Comparison of ENCODE assay signal across 9 mouse cellular contexts in the genomic region with DNA sequence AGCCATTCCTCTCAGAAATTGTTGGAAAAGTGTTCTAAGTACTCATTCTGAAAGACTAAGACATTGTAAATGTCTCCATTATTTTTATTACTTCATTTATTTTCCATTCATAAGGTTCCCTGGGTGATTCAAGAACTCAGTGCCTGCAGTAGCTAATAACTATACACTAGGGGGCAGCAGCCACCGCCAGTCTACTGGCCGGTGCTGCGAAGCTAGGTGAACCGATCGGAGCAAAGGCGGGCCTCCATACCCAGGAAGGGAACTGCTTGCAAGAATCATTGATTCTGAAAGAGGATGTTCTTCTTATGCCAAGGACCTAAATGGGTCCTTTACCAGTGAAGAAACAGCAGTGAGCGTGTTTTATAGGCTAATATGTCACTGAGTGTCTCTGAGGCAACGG. TPM values are rescaled to one million over a fixed set of nuclear protein-coding genes. Genes with fewer than 3 reads are reported as not detected.
A peak's percentile ranks its signal among the peaks of the same experiment; 100 is the strongest.
DNase-seq lines count a peak whose midpoint lies in the region; ATAC-seq and TF ChIP-seq lines count a peak whose summit lies in the region.
"Had no signal": no experiment of that assay in that cellular context is flagged by ENCODE, and none has a peak within 500 bp of the region (broad histone marks: within the 10 kb centered on the region; RNA-seq: fewer than 3 reads in every experiment).

No protein-coding gene starts in this region.

- H3K9ac ChIP-seq in kidney, embryonic 15.5 days: no peak overlapping the region
- no peak overlapping the region for H3K9ac ChIP-seq in liver, embryonic 13.5 days
- no peak overlapping the region for H3K9ac ChIP-seq in neural tube, embryonic 13.5 days
- H3K9ac ChIP-seq: embryonic facial prominence, embryonic 15.5 days had no signal

- H3K27me3 ChIP-seq in C2C12 (ENCODE audit: control insufficient read depth, insufficient read depth, insufficient read length): no peaks in the 10 kb centered on the region
- no peaks in the 10 kb centered on the region for H3K27me3 ChIP-seq in embryonic facial prominence, embryonic 10.5 days (replicated peaks; ENCODE audit: low read depth, poor library complexity, severe bottlenecking)
- peaks cover 5% of the 10 kb centered on the region; the same call in 1 of the 2 replicates for H3K27me3 ChIP-seq in kidney, embryonic 15.5 days
- H3K27me3 ChIP-seq in liver, embryonic 13.5 days: 0 out of 2 replicates have a peak, but pooled peaks cover 3% of the 10 kb centered on the region
- no peaks in the 10 kb centered on the region for H3K27me3 ChIP-seq in neural tube, embryonic 13.5 days
- H3K27me3 ChIP-seq: embryonic facial prominence, embryonic 15.5 days had no signal

- TF ChIP-seq CTCF in C2C12 (IDR thresholded peaks at IDR 0.05; ENCODE audit: control insufficient read depth, insufficient read depth, insufficient read length): peak; percentile 42

- H3K4me1 ChIP-seq in embryonic facial prominence, embryonic 10.5 days: peaks cover 13% of the 10 kb centered on the region
- H3K4me1 ChIP-seq in kidney, embryonic 15.5 days: 0 out of 2 replicates have a peak, but pooled peaks cover 7% of the 10 kb centered on the region
- no peaks in the 10 kb centered on the region for H3K4me1 ChIP-seq in liver, embryonic 13.5 days (replicated peaks)
- no peaks in the 10 kb centered on the region for H3K4me1 ChIP-seq in neural tube, embryonic 13.5 days (replicated peaks)
- H3K4me1 ChIP-seq: embryonic facial prominence, embryonic 15.5 days had no signal

- H3ac ChIP-seq in C2C12 (ENCODE audit: control insufficient read depth, insufficient read length, low read depth): no peak overlapping the region

- no peak overlapping the region for H3K4me3 ChIP-seq in C2C12 (ENCODE audit: insufficient read depth, poor library complexity, severe bottlenecking)
- no peak overlapping the region for H3K4me3 ChIP-seq in embryonic facial prominence, embryonic 10.5 days
- H3K4me3 ChIP-seq in kidney, embryonic 15.5 days (replicated peaks): no peak overlapping the region
- H3K4me3 ChIP-seq in liver, embryonic 13.5 days (replicated peaks): no peak overlapping the region
- no peak overlapping the region for H3K4me3 ChIP-seq in neural tube, embryonic 13.5 days
- H3K4me3 ChIP-seq: embryonic facial prominence, embryonic 15.5 days had no signal

- H3K79me2 ChIP-seq in C2C12 (ENCODE audit: control insufficient read depth, insufficient read depth): no peaks in the 10 kb centered on the region

- H3K27ac ChIP-seq in embryonic facial prominence, embryonic 10.5 days (replicated peaks): no peak overlapping the region
- no peak overlapping the region for H3K27ac ChIP-seq in kidney, embryonic 15.5 days
- no peak overlapping the region for H3K27ac ChIP-seq in liver, embryonic 13.5 days
- no peak overlapping the region for H3K27ac ChIP-seq in neural tube, embryonic 13.5 days (replicated peaks)
- H3K27ac ChIP-seq: embryonic facial prominence, embryonic 15.5 days had no signal

- H3K79me3 ChIP-seq in C2C12 (ENCODE audit: low read depth): no peaks in the 10 kb centered on the region

- H3K4me2 ChIP-seq in kidney, embryonic 15.5 days: peak overlapping the region; percentile 20; the same call in 1 of the 2 replicates
- H3K4me2 ChIP-seq in liver, embryonic 13.5 days: no peak overlapping the region
- H3K4me2 ChIP-seq in neural tube, embryonic 13.5 days: no peak overlapping the region
- H3K4me2 ChIP-seq: embryonic facial prominence, embryonic 15.5 days had no signal

- no peaks in the 10 kb centered on the region for H3K36me3 ChIP-seq in C2C12 (ENCODE audit: control insufficient read depth, insufficient read depth)
- H3K36me3 ChIP-seq in embryonic facial prominence, embryonic 10.5 days (replicated peaks): no peaks in the 10 kb centered on the region
- H3K36me3 ChIP-seq in kidney, embryonic 15.5 days: 0 out of 2 replicates have a peak, but pooled peaks cover 7% of the 10 kb centered on the region
- H3K36me3 ChIP-seq in liver, embryonic 13.5 days: no peaks in the 10 kb centered on the region
- H3K36me3 ChIP-seq in neural tube, embryonic 13.5 days: no peaks in the 10 kb centered on the region
- H3K36me3 ChIP-seq: embryonic facial prominence, embryonic 15.5 days had no signal

- DNase-seq in adrenal gland, postnatal 10 days: peak; percentile 80
- DNase-seq in embryonic facial prominence, embryonic 10.5 days (ENCODE audit: low spot score): peak; percentile 80
- peak; percentile 57 to 60 for DNase-seq in heart, adult 9 months (ENCODE audit: low spot score in 2 of 2)
- DNase-seq in liver, embryonic 13.5 days: peak; percentile 8
- peak; percentile 51 for DNase-seq in testis, postnatal 14 days (ENCODE audit: low spot score)

- H3K9me3 ChIP-seq in embryonic facial prominence, embryonic 10.5 days: peaks cover 3% of the 10 kb centered on the region; the same call in 1 of the 2 replicates
- 0 out of 2 replicates have a peak, but pooled peaks cover 3% of the 10 kb centered on the region for H3K9me3 ChIP-seq in kidney, embryonic 15.5 days (replicated peaks)
- H3K9me3 ChIP-seq in liver, embryonic 13.5 days (replicated peaks): no peaks in the 10 kb centered on the region
- H3K9me3 ChIP-seq in neural tube, embryonic 13.5 days: no peaks in the 10 kb centered on the region
- H3K9me3 ChIP-seq: embryonic facial prominence, embryonic 15.5 days had no signal

- 21% methylated on average over 8 of the region's 8 CpGs for WGBS in embryonic facial prominence, embryonic 10.5 days
- 15% methylated on average over 8 of the region's 8 CpGs for WGBS in kidney, embryonic 15.5 days
- WGBS in liver, embryonic 13.5 days (ENCODE audit: insufficient replicate concordance): 17% methylated on average over 8 of the region's 8 CpGs
- 17% methylated on average over 8 of the region's 8 CpGs for WGBS in neural tube, embryonic 13.5 days

- ATAC-seq in kidney, embryonic 15.5 days (replicated peaks; ENCODE audit: low FRiP score): 0 out of 2 replicates have a peak, but pooled peaks have one; percentile 33
- ATAC-seq in liver, embryonic 13.5 days (ENCODE audit: low read depth): no peak
- peak; percentile 81; the same call in 1 of the 2 replicates for ATAC-seq in neural tube, embryonic 13.5 days (ENCODE audit: low read depth)

TF ChIP-seq in C2C12, 6 proteins besides CTCF, POLR2A, EP300 and RAD21:
- no peak for TF ChIP-seq MAX (IDR thresholded peaks at IDR 0.05)
- no peak for TF ChIP-seq MYOG (IDR thresholded peaks at IDR 0.05; ENCODE audit: control insufficient read depth, extremely low read depth, insufficient read length)
- no peak for TF ChIP-seq CEBPB (IDR thresholded peaks at IDR 0.05; ENCODE audit: low read depth)
- TF ChIP-seq FOSL1 (IDR thresholded peaks at IDR 0.05; ENCODE audit: insufficient read depth, low read length, poor library complexity, severe bottlenecking): no peak
- TF ChIP-seq USF1 (IDR thresholded peaks at IDR 0.05; ENCODE audit: low read depth): no peak
- no peak for TF ChIP-seq MYOD1 (IDR thresholded peaks at IDR 0.05; ENCODE audit: control insufficient read depth, insufficient read length, low read depth)

RNA-seq across cellular contexts. Expression of gene Bhlhe41, which starts 35.2 kb away (rescaled TPM):
- polyA plus RNA-seq in C2C12 (2012; fragmentation: generic; extraction: Trizol): 3.9 TPM
- 1 to 10 TPM; 3.7 to 5.6 TPM for total RNA-seq in adrenal gland, postnatal 10 days (2021)
- polyA plus RNA-seq in embryonic facial prominence, embryonic 10.5 days (2016; fragmentation: Nextera tagmentation; extraction: Ambion mirVana): 0.93 and 1.8 TPM in 2 replicates
- polyA plus RNA-seq in kidney, embryonic 15.5 days (2015; fragmentation: Nextera tagmentation; extraction: Ambion mirVana): 0.96 and 1.5 TPM in 2 replicates
- 0.08 TPM in 2 replicates for polyA plus RNA-seq in liver, embryonic 13.5 days (2015; fragmentation: Nextera tagmentation; extraction: Ambion mirVana)
- polyA plus RNA-seq in neural tube, embryonic 13.5 days (2015; fragmentation: Nextera tagmentation; extraction: Ambion mirVana): 3.2 and 3.3 TPM in 2 replicates

Comparison
In these comparisons a context has a peak if more than half of its experiments do, and no peak if none do; other contexts are left out.
1. DNase-seq: peak in every context shown above with its lines; median percentile 80 in adrenal gland, postnatal 10 days; 80 in embryonic facial prominence, embryonic 10.5 days; 58 in heart, adult 9 months; 51 in testis, postnatal 14 days; 8 in liver, embryonic 13.5 days.